Mouse (Mus musculus) left cerebral cortex, postnatal 4 days (tissue): ENCODE measurements around the gene Brix1. TPM values are rescaled to one million over a fixed set of nuclear protein-coding genes. Genes with fewer than 3 reads are reported as not detected.

ENCODE experiments used
- DNase-seq: peaks from one replicate; pipeline ENCODE4 v3.0.0-alpha.2; 2022
- intact Hi-C: fragments of 180-260 bp; cut with DNase I; formaldehyde crosslinking; loops from one replicate; pipeline ENCODE4 v1.15.1; 2025
- total RNA-seq, 2 experiments: library from RNA; stranded (reverse); gene quantifications; 2 replicates each; pipeline ENCODE4 v1.2.3; 2021

Gene Brix1
- total RNA-seq, 2 experiments from 2014 or later, result 24.3 to 26.0 TPM

DNA sequence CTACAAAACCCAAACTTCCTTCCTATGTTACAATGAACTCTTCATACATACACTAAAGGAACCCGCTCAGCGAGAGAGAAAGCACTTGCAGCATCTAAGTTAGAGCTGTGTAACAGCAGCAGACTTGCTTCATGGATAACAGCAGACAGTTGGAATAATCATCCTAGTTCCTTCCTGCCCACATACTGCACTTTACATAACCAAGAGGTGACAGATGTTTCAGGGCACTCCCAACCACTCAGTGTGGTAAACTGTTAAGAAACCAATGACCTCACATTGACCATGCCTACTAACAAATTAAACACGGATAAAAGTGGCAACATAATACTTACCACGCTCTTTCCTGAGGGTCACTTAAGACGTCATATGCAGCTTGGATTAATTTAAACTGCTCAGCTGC, 22.2 kb downstream of the Brix1 start:
- intact Hi-C loops, result no loop called here
- DNase-seq, result no peak

DNA sequence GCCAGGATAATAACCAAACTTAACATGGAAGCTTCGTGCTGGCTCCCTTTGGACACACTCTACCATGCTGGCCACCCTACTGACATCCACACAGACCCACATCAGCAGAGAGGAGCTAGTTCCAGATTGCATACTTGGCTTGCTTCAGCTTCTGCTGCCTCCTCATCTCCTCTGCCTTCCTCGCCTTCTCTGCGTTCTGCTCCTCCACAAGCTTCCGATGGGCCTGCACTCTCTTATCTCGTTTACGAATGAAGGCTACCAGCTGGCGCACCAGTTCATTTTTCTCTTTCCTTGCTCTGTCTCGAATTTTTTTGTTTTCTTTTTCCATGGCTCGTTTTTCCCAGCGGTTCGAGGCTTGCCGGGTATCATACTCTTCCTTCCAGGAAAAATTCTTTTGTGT, 24.8 kb downstream of the Brix1 start:
- intact Hi-C loops, result no loop called here
- no peak for DNase-seq

DNA sequence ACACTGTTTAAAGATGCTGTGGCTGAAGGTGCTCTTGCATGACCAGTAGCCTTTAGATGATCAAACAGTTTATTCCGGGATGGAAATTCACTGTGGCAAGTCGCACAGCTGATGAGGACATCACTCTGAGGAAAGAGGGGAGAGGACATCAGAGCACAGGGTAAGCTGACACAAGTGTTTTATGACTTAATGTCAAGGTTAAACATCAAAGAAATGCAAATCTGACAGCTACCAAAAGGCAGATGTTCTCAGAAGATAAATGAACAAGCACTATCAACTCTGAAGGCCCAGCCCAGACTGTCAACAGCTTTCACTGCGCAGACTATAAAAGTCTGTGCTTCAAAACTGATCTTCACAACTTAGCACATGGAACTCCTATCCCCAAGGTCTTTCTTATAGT, 38.6 kb downstream of the Brix1 start:
- intact Hi-C loops, result loop anchor here (10.0 kb wide), 1 partner anchor 992 kb away; no protein-coding TSS in a partner anchor

DNA sequence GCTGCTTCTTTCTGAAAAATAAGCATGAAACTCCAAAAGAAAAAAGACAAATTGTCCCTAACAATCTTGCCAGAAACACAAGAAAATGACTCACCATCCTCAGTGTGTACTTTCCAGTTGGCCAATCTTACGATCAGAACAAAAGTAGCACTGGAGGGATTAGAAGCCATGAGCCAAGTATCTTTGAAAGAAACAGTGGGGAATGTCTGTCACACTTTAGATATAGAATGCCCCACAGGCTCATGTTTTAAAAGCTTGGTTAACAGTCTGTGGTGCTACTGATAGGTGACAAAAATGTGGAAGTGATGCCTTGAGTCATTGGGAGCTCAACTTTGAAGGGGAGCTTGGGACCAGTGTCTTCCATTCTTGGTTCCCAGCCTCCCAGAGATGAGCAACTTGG, 43.5 kb downstream of the Brix1 start:
- intact Hi-C loops, result loop anchor here (10.0 kb wide), 1 partner anchor 987 kb away; no protein-coding TSS in a partner anchor
- DNase-seq, result no peak

More for the DNA sequence above, 38.6 kb downstream of the Brix1 start:
- no peak for DNase-seq

DNA sequence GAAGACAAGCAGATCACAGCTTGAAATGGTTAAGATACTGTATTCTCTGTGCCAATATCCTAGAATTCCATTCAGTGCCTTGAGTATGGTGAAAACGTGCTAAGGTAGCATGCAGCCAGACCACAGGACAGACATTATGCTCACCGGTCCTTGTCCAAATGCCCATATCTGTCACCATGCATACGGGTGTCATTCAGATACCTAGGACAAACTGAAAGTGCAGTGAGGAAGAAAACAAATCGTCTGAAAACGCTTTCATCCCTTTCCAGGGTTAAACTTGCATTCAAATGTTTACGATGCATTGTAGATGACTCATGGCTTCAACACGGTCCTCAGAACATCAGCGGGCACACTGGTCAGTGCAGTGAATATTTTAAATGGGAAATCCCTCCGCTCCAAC, 44.3 kb downstream of the Brix1 start:
- DNase-seq, result no peak
- intact Hi-C loops, result loop anchor here (10.0 kb wide), 1 partner anchor 987 kb away; no protein-coding TSS in a partner anchor

DNA sequence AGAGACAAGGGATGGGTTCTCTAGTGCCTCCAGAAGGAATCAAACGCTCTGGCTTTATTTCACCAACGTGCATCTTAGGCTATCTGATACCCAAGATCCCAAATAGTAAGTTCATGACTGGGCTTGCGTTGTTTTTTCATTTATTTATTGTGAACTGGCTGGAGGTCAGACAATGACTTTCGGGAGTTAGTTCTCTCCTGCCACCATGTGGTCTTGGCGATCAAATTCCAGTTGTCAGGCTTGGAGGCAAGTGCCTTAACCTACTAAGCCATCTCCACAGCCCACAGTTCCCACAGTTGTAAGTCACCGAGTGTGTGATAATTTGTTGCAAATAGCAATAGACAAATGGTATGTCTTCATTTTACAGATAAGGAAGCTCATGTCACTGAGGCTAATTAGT, 45.8 kb downstream of the Brix1 start:
- intact Hi-C loops, result loop anchor here (10.0 kb wide), 1 partner anchor 985 kb away; no protein-coding TSS in a partner anchor
- no peak for DNase-seq

DNA sequence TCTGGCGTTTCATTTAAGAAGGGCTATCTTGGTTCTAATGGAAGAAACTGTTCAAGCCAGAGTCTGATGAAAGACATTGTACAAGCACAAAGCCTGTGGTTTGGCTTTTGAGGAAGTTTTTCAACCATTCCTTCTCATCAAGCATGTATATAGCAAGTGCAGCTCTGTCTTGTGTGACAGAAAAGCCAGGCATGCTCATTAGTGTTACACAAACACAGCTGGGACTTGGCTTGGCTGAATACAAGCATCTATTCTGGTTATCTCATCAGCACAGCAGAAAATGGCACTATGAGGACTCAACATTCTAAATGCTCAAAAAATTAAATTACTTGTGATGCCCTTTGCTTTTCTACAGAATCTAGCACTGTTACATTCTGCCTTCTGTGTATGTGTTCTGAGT, 48.9 kb downstream of the Brix1 start:
- no peak for DNase-seq
- intact Hi-C loops, result no loop called here

DNA sequence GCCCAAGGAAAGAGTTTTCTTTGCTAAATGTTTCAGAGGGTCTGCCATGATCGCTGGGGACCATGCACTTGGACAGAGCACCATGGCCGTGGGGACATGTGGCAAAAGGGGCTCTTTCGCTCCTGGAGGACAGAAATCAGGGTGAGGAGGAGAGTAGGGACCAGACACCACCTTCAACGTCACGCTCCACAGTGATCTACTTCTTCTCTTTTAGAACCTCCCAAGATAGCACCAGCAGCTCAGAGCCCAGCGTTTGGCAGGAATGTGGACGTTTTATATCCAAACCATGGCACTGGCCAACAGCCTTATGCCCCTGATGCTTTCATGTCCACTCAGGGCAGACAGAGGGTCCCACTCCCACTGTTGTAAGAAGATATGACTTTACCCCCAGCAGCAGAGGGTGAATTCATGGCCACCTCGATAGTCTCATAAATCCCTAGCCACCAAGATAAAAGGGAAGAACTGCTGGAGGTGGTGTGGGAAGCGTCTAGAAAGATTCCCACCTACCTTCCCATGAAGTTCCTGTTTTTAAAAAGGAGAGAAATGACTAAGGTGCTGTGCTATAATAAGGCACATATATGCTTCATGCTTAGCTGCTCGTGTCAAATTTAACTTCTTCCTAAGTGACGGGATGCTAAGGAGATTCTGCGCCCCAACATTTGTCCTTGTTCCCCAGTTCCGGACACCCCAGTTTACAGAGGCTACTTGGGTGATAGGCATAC, 59.0 kb downstream of the Brix1 start:
- intact Hi-C loops, result no loop called here
- no peak for DNase-seq

DNA sequence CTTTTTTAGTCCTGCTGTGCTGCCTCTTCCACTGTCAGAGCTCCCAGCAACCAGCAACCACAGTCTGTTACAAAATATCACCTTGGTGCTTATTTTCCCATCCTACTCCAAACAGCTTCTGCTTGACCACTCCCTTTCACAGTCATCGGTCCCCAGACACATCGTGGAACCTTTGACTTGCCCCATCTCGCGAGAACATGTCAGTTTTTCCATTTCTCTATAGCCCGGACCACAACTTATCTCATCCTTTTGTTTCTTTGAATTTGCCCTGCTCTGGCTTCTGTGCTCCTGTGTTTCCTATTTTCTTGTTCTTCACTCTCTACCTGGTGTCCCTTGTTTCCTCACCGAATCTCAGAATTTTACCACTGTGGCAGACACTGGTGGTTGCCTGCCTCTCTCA, 59.6 kb downstream of the Brix1 start:
- DNase-seq, result no peak
- intact Hi-C loops, result no loop called here

Other genes starting within 250 kb of the Brix1 start
- gene Gm21973, start 160.6 kb downstream of the Brix1 start, total RNA-seq, result not detected
- not detected for gene Agxt2, start 127.4 kb downstream of the Brix1 start, total RNA-seq
- gene Dnajc21, start 15.4 kb downstream of the Brix1 start, total RNA-seq, result 10 to 100 TPM; 15.4 to 20.9 TPM
- 10 to 100 TPM; 11.9 to 15.9 TPM for gene Rad1, start 71 bp upstream of the Brix1 start, total RNA-seq
- not detected for gene Ttc23l, start 72.7 kb upstream of the Brix1 start, total RNA-seq
- gene Rai14, start 228.7 kb upstream of the Brix1 start, total RNA-seq, result 10 to 100 TPM; 16.6 to 19.4 TPM